Mouse (Mus musculus): ENCODE measurements at regions not wholly inside any gene's neighbourhood (a gene's known extent, or its start where the extent isn't known, plus 50 kb on each side); places are given as distances from the start of the nearest gene placed in this dataset.

GRCm38 (mm10) chr6:94921741-94922140 is 195.3 kb upstream of the Kbtbd8 start:
- ATAC-seq (ENCODE audit: insufficient read depth) (no peak), DNase-seq (ENCODE audit: low read depth in 3 of 3, low spot score in 3 of 3) (no peak)
- no peak for TF ChIP-seq CTCF (IDR thresholded peaks at IDR 0.05; ENCODE audit: low read depth)
- TF ChIP-seq EP300 (IDR thresholded peaks at IDR 0.05; ENCODE audit: low read depth), result no peak
- H3K27ac ChIP-seq, result no peak overlapping the region
- WGBS (ENCODE audit: insufficient replicate concordance), result 47% methylated on average over 2 of the region's 2 CpGs
- H3K4me2 ChIP-seq (ENCODE audit: low read depth), result no peak overlapping the region
- no peaks in the 10 kb centered on the region for H3K9me3 ChIP-seq (ENCODE audit: control insufficient read depth, low read length)
- no peak overlapping the region for H3K9ac ChIP-seq (replicated peaks)
- H3K4me1 ChIP-seq (replicated peaks; ENCODE audit: control insufficient read depth in 2 of 2, insufficient read depth in 2 of 2, low read length in 1 of 2), result no peaks in the 10 kb centered on the region
- no peaks in the 10 kb centered on the region for H3K36me3 ChIP-seq (replicated peaks; ENCODE audit: control insufficient read depth, insufficient read depth, low read depth)
- H3K4me3 ChIP-seq (ENCODE audit: insufficient read depth in 1 of 2, low read depth in 2 of 2, low read length in 2 of 2), result no peak overlapping the region
- no peaks in the 10 kb centered on the region for H3K27me3 ChIP-seq (ENCODE audit: control insufficient read depth, insufficient read depth, low read length)

- DNase-seq (ENCODE audit: low read depth in 3 of 3, low spot score in 3 of 3) (no peak), ATAC-seq (ENCODE audit: insufficient read depth) (no peak)
- WGBS (ENCODE audit: insufficient replicate concordance), result 66% methylated on average over 2 of the region's 2 CpGs
These were observed 196.3 kb upstream of the Kbtbd8 start for GRCm38 (mm10) chr6:94920770-94921169.

GRCm38 (mm10) chr6:94919194-94919743 is 197.8 kb upstream of the Kbtbd8 start:
- TF ChIP-seq EP300 (IDR thresholded peaks at IDR 0.05; ENCODE audit: low read depth) (no peak), CTCF (IDR thresholded peaks at IDR 0.05; ENCODE audit: low read depth) (no peak)
- Histone ChIP-seq H3K9ac (replicated peaks) (no peak overlapping the region), H3K27ac (no peak overlapping the region), H3K36me3 (replicated peaks; ENCODE audit: control insufficient read depth, insufficient read depth, low read depth) (no peaks in the 10 kb centered on the region), H3K9me3 (ENCODE audit: control insufficient read depth, low read length) (no peaks in the 10 kb centered on the region), H3K27me3 (ENCODE audit: control insufficient read depth, insufficient read depth, low read length) (no peaks in the 10 kb centered on the region), H3K4me1 (replicated peaks; ENCODE audit: control insufficient read depth in 2 of 2, insufficient read depth in 2 of 2, low read length in 1 of 2) (no peaks in the 10 kb centered on the region), H3K4me2 (ENCODE audit: low read depth) (no peak overlapping the region), H3K4me3 (ENCODE audit: insufficient read depth in 1 of 2, low read depth in 2 of 2, low read length in 2 of 2) (no peak overlapping the region)
- ATAC-seq (ENCODE audit: insufficient read depth) (no peak), DNase-seq (ENCODE audit: low read depth in 3 of 3, low spot score in 3 of 3) (no peak)
- 31% methylated on average over 5 of the region's 5 CpGs for WGBS (ENCODE audit: insufficient replicate concordance)

More at GRCm38 (mm10) chr6:94920770-94921169, 196.3 kb upstream of the Kbtbd8 start:
- no peaks in the 10 kb centered on the region for H3K36me3 ChIP-seq (replicated peaks; ENCODE audit: control insufficient read depth, insufficient read depth, low read depth)
- no peak overlapping the region for H3K4me2 ChIP-seq (ENCODE audit: low read depth)
- H3K4me1 ChIP-seq (replicated peaks; ENCODE audit: control insufficient read depth in 2 of 2, insufficient read depth in 2 of 2, low read length in 1 of 2), result no peaks in the 10 kb centered on the region
- H3K27me3 ChIP-seq (ENCODE audit: control insufficient read depth, insufficient read depth, low read length), result no peaks in the 10 kb centered on the region
- H3K9ac ChIP-seq (replicated peaks), result no peak overlapping the region
- no peak overlapping the region for H3K27ac ChIP-seq
- TF ChIP-seq EP300 (IDR thresholded peaks at IDR 0.05; ENCODE audit: low read depth), result no peak
- no peak for TF ChIP-seq CTCF (IDR thresholded peaks at IDR 0.05; ENCODE audit: low read depth)
- no peak overlapping the region for H3K4me3 ChIP-seq (ENCODE audit: insufficient read depth in 1 of 2, low read depth in 2 of 2, low read length in 2 of 2)
- H3K9me3 ChIP-seq (ENCODE audit: control insufficient read depth, low read length), result no peaks in the 10 kb centered on the region

- no peak overlapping the region for H3K4me3 ChIP-seq (ENCODE audit: insufficient read depth in 1 of 2, low read depth in 2 of 2, low read length in 2 of 2)
- ATAC-seq (ENCODE audit: insufficient read depth), result no peak
- no peak overlapping the region for H3K27ac ChIP-seq
- no peaks in the 10 kb centered on the region for H3K4me1 ChIP-seq (replicated peaks; ENCODE audit: control insufficient read depth in 2 of 2, insufficient read depth in 2 of 2, low read length in 1 of 2)
- H3K9me3 ChIP-seq (ENCODE audit: control insufficient read depth, low read length), result no peaks in the 10 kb centered on the region
- no peaks in the 10 kb centered on the region for H3K27me3 ChIP-seq (ENCODE audit: control insufficient read depth, insufficient read depth, low read length)
- 36% methylated on average over 8 of the region's 8 CpGs for WGBS (ENCODE audit: insufficient replicate concordance)
- no peak overlapping the region for H3K4me2 ChIP-seq (ENCODE audit: low read depth)
- no peak overlapping the region for H3K9ac ChIP-seq (replicated peaks)
- no peak for DNase-seq (ENCODE audit: low read depth in 3 of 3, low spot score in 3 of 3)
- TF ChIP-seq CTCF (IDR thresholded peaks at IDR 0.05; ENCODE audit: low read depth) (no peak), EP300 (IDR thresholded peaks at IDR 0.05; ENCODE audit: low read depth) (no peak)
- H3K36me3 ChIP-seq (replicated peaks; ENCODE audit: control insufficient read depth, insufficient read depth, low read depth), result no peaks in the 10 kb centered on the region
These were observed 201.0 kb upstream of the Kbtbd8 start for GRCm38 (mm10) chr6:94915842-94916620.

- Histone ChIP-seq H3K4me1 (replicated peaks; ENCODE audit: control insufficient read depth in 2 of 2, insufficient read depth in 2 of 2, low read length in 1 of 2) (no peaks in the 10 kb centered on the region), H3K4me2 (ENCODE audit: low read depth) (no peak overlapping the region), H3K36me3 (replicated peaks; ENCODE audit: control insufficient read depth, insufficient read depth, low read depth) (no peaks in the 10 kb centered on the region), H3K27me3 (ENCODE audit: control insufficient read depth, insufficient read depth, low read length) (no peaks in the 10 kb centered on the region), H3K9ac (replicated peaks) (no peak overlapping the region), H3K9me3 (ENCODE audit: control insufficient read depth, low read length) (no peaks in the 10 kb centered on the region), H3K27ac (no peak overlapping the region), H3K4me3 (ENCODE audit: insufficient read depth in 1 of 2, low read depth in 2 of 2, low read length in 2 of 2) (no peak overlapping the region)
- no peak for DNase-seq (ENCODE audit: low read depth in 3 of 3, low spot score in 3 of 3)
- ATAC-seq (ENCODE audit: insufficient read depth), result no peak
- 72% methylated on average over 3 of the region's 3 CpGs for WGBS (ENCODE audit: insufficient replicate concordance)
- no peak for TF ChIP-seq EP300 (IDR thresholded peaks at IDR 0.05; ENCODE audit: low read depth)
- no peak for TF ChIP-seq CTCF (IDR thresholded peaks at IDR 0.05; ENCODE audit: low read depth)
These were observed 205.2 kb upstream of the Kbtbd8 start for GRCm38 (mm10) chr6:94911836-94912235.
